Mouse (Mus musculus) CH12.LX (cell line): ENCODE results near the gene Grm7. TPM values are rescaled to one million over a fixed set of nuclear protein-coding genes. Genes with fewer than 3 reads are reported as not detected.

Source experiments
- DNase-seq: peaks from one replicate; pipeline ENCODE4 v3.0.0-alpha.2; 2013; ENCODE audit errors: extremely low read depth
- H3K27ac ChIP-seq: 2 replicates; pipeline ENCODE4 v1.5.1; 2012; ENCODE audit warnings: low read depth, mild to moderate bottlenecking, control low read depth, moderate library complexity; ENCODE audit not compliant: insufficient read depth
- H3K27me3 ChIP-seq: replicated peaks from 2 replicates; pipeline ENCODE3; 2012; ENCODE audit warnings: inconsistent platforms
- H3K36me3 ChIP-seq, 2 experiments: replicated peaks in 1 of 2; 2 replicates each; pipeline versions ENCODE3 to v1.6.1; 2012; ENCODE audit warnings: inconsistent platforms in 1 of 2, low read length in 1 of 2, mild to moderate bottlenecking in 1 of 2, mixed read lengths in 1 of 2, moderate library complexity in 1 of 2; ENCODE audit not compliant: control insufficient read depth in 1 of 2, insufficient read depth in 1 of 2
- H3K4me1 ChIP-seq, 2 experiments: 2 replicates each; pipeline ENCODE4 v1.6.1; 2012; ENCODE audit warnings: inconsistent platforms in 1 of 2, moderate library complexity in 1 of 2; ENCODE audit not compliant: insufficient read depth in 2 of 2, control insufficient read depth in 1 of 2
- H3K4me2 ChIP-seq: 2 replicates; pipeline ENCODE4 v1.6.1; 2012; ENCODE audit warnings: low read depth, mild to moderate bottlenecking, control low read depth; ENCODE audit not compliant: poor library complexity, insufficient read depth, severe bottlenecking
- H3K4me3 ChIP-seq, 3 experiments: fragments of 150-350 bp in 1 of 3; sonication (generic) in 1 of 3; replicated peaks in 1 of 3; 2 replicates each; pipeline versions ENCODE3 to v1.5.1; 2011 to 2012; ENCODE audit warnings: low read depth in 2 of 3, low read length in 2 of 3, mild to moderate bottlenecking in 2 of 3, moderate library complexity in 2 of 3, control low read depth in 1 of 3, improper control_type of control experiment in 1 of 3, inconsistent platforms in 1 of 3, mixed read lengths in 1 of 3; ENCODE audit not compliant: poor library complexity in 1 of 3
- H3K79me2 ChIP-seq: replicated peaks from 2 replicates; pipeline ENCODE4 v1.6.1; 2012; ENCODE audit warnings: mild to moderate bottlenecking, moderate library complexity; ENCODE audit not compliant: control insufficient read depth, poor library complexity, insufficient read depth, severe bottlenecking; ENCODE audit errors: extremely low read depth
- H3K9ac ChIP-seq: 2 replicates; pipeline ENCODE4 v1.6.1; 2012; ENCODE audit warnings: low read depth, mild to moderate bottlenecking, control low read depth, moderate library complexity; ENCODE audit not compliant: insufficient read depth
- H3K9me3 ChIP-seq: replicated peaks from 2 replicates; pipeline ENCODE3; 2012; ENCODE audit warnings: low read length, inconsistent platforms, mixed read lengths
- CTCF ChIP-seq, 2 experiments: IDR thresholded peaks in 1 of 2; conservative IDR thresholded peaks in 1 of 2; 2 replicates each; pipeline ENCODE4 v1.5.1; 2011 to 2012; ENCODE audit warnings: low read depth in 2 of 2, low read length in 2 of 2, improper control_type of control experiment in 1 of 2, inconsistent platforms in 1 of 2, mild to moderate bottlenecking in 1 of 2, moderate library complexity in 1 of 2
- ELF1 ChIP-seq: IDR thresholded peaks from 2 replicates; pipeline ENCODE4 v1.6.1; 2014; ENCODE audit warnings: low read depth, mild to moderate bottlenecking, inconsistent platforms, low read length, improper control_type of control experiment
- ETS1 ChIP-seq: conservative IDR thresholded peaks from 2 replicates; pipeline ENCODE4 v1.6.1; 2012; ENCODE audit warnings: low read depth, mild to moderate bottlenecking, inconsistent platforms, low read length, improper control_type of control experiment, moderate library complexity
- HCFC1 ChIP-seq: IDR thresholded peaks from 2 replicates; pipeline ENCODE4 v1.6.1; 2012; ENCODE audit warnings: low read depth, mild to moderate bottlenecking, inconsistent platforms, low read length, improper control_type of control experiment
- IRF4 ChIP-seq: IDR thresholded peaks from 2 replicates; pipeline ENCODE4 v1.6.1; 2014; ENCODE audit warnings: low read depth, mild to moderate bottlenecking, inconsistent platforms, low read length, improper control_type of control experiment
- KAT2A ChIP-seq: IDR thresholded peaks from 2 replicates; pipeline ENCODE4 v1.6.1; 2012; ENCODE audit warnings: low read length, improper control_type of control experiment, inconsistent platforms; ENCODE audit not compliant: insufficient replicate concordance
- MAFK ChIP-seq: IDR thresholded peaks from 2 replicates; pipeline ENCODE4 v1.6.1; 2011; ENCODE audit warnings: low read length, improper control_type of control experiment; ENCODE audit not compliant: insufficient replicate concordance
- MEF2A ChIP-seq: IDR thresholded peaks from 2 replicates; pipeline ENCODE4 v1.6.1; 2014; ENCODE audit warnings: low read depth, mild to moderate bottlenecking, inconsistent platforms, low read length, improper control_type of control experiment, borderline replicate concordance
- PAX5 ChIP-seq: IDR thresholded peaks from 2 replicates; pipeline ENCODE4 v1.6.1; 2012; ENCODE audit warnings: low read length, inconsistent platforms, mixed read lengths
- RAD21 ChIP-seq: IDR thresholded peaks from 2 replicates; pipeline ENCODE4 v1.6.1; 2011; ENCODE audit warnings: low read depth, mild to moderate bottlenecking, low read length, improper control_type of control experiment, moderate library complexity
- TBP ChIP-seq: conservative IDR thresholded peaks from 2 replicates; pipeline ENCODE4 v1.6.1; 2011; ENCODE audit warnings: low read depth, low read length, improper control_type of control experiment
- USF2 ChIP-seq: conservative IDR thresholded peaks from 2 replicates; pipeline ENCODE4 v1.6.1; 2011; ENCODE audit warnings: low read depth, low read length, improper control_type of control experiment
- ZKSCAN1 ChIP-seq: IDR thresholded peaks from 2 replicates; pipeline ENCODE4 v1.6.1; 2012; ENCODE audit warnings: low read depth, inconsistent platforms, low read length, improper control_type of control experiment, borderline replicate concordance
- ZNF384 ChIP-seq: IDR thresholded peaks from 2 replicates; pipeline ENCODE4 v1.6.1; 2012; ENCODE audit warnings: low read depth, low read length, improper control_type of control experiment, inconsistent platforms
- dilution Hi-C: fragments of 300-500 bp; cut with MboI; formaldehyde crosslinking; loops from 2 replicates; pipeline ENCODE4 v1.14.3; 2020; ENCODE audit warnings: low sequenced_read_pairs; ENCODE audit not compliant: extremely low pct_unique_long_range_greater_than_20kb, extremely low pct_ligation_motif_present
- in situ Hi-C: fragments of 300-500 bp; cut with MboI; formaldehyde crosslinking; loops from 3 replicates; pipeline ENCODE4 v1.14.3; 2019; ENCODE audit warnings: low sequenced_read_pairs, low pct_ligation_motif_present, low pct_unique_long_range_greater_than_20kb, mixed read lengths
- polyA plus RNA-seq: library from polyadenylated mRNA; unstranded; fragments of >175 nt; gene quantifications from 2 replicates; pipeline ENCODE4 v1.2.1, GENCODE M21; 2012; ENCODE audit warnings: low read depth; ENCODE audit not compliant: insufficient read length
- total RNA-seq, 2 experiments: library from RNA; depleted of rRNA; stranded (reverse); fragments of 300-350 nt in 1 of 2; fragments of >200 nt in 1 of 2; gene quantifications; 2 replicates each; pipeline ENCODE4 v1.2.3; 2012 to 2014

The Grm7 gene
- total and polyA plus RNA-seq, 3 experiments: not detected

DNA sequence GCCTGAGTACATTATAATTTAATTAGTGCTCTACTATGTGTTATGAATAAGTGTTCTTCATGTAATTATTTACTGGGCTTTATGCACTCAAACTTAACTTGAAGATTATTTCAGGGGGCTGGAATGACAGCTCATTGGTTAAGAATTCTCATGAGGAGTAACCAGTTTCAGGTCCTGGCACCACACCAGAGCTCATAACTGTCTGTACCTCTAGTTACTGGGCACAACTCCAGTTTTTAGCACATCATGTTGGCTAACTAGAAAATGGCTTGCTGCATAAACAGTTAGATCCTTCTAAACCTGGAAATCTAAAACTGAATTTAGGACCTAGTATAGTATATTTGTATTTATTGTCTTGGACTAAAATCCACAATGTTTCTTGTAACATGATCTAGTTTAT, 633.1 kb downstream of the Grm7 start:
- Histone ChIP-seq H3K4me1 (no peaks in the 10 kb centered on the region), H3K9ac (no peak overlapping the region), H3K4me3 (no peak overlapping the region), H3K36me3 (no peaks in the 10 kb centered on the region), H3K27me3 (no peaks in the 10 kb centered on the region), H3K4me2 (no peak overlapping the region), H3K27ac (no peak overlapping the region), H3K9me3 (peaks cover 35% of the 10 kb centered on the region), H3K79me2 (no peaks in the 10 kb centered on the region)
- TF ChIP-seq CTCF (conservative IDR thresholded peaks at IDR 0.05 in 1 of 2, IDR thresholded peaks at IDR 0.05 in 1 of 2; ENCODE audit: low read depth in 2 of 2, low read length in 2 of 2) (no peak), TBP (no peak), RAD21 (no peak), MEF2A (no peak), ETS1 (no peak), HCFC1 (no peak), MAFK (no peak)
- DNase-seq: no peak
- in situ Hi-C loops (no loop called here), dilution Hi-C loops (no loop called here)

DNA sequence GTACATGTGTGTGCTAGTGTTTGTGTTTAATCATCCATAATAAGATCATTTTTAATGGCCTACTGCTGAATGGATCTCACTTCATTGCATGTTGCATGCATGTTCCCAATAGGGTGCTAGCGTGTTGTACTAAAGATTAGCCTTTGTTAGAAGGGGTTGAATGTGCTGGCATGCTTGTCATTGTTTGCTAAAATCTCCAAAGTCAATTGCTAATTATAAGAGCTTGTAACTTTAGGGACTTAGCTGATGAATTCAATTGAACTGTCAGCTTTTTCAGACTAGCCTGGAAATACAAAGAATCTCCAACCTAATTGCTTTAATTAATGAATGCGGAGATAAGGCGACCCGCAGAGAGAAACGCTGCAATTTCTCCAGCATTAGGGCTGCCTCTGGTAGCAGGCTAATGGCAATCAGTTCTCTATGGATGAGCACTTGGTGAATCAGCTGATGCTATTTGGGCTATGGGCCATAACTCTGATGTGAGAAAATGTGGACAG, 648.2 kb downstream of the Grm7 start:
- H3K36me3 ChIP-seq: no peaks in the 10 kb centered on the region
- H3K27ac ChIP-seq: no peak overlapping the region
- no peak for DNase-seq
- peaks cover 29% of the 10 kb centered on the region for H3K9me3 ChIP-seq
- H3K4me2 ChIP-seq: no peak overlapping the region
- no peak overlapping the region for H3K4me3 ChIP-seq
- H3K27me3 ChIP-seq: no peaks in the 10 kb centered on the region
- H3K4me1 ChIP-seq: no peaks in the 10 kb centered on the region
- H3K79me2 ChIP-seq: no peaks in the 10 kb centered on the region
- dilution Hi-C loops (no loop called here), in situ Hi-C loops (no loop called here)
- no peak overlapping the region for H3K9ac ChIP-seq
- no peak for TF ChIP-seq ZKSCAN1
- no peak for TF ChIP-seq KAT2A
- no peak for TF ChIP-seq ETS1
- no peak for TF ChIP-seq ELF1
- TF ChIP-seq USF2: no peak
- TF ChIP-seq IRF4: no peak
- no peak for TF ChIP-seq PAX5
- TF ChIP-seq ZNF384: no peak
- no peak for TF ChIP-seq HCFC1
- TF ChIP-seq, all 38 proteins: peak for 0
